8 mouse cellular contexts compared by ENCODE assay signal in genomic region chr7:45458748-45459563, GRCm38 (mm10). TPM values are rescaled to one million over a fixed set of nuclear protein-coding genes. Genes with fewer than 3 reads are reported as not detected.
DNase-seq lines count a peak whose midpoint lies in the region; ATAC-seq and TF ChIP-seq lines count a peak whose summit lies in the region.

No protein-coding gene starts in this region.

- peak overlapping the region; percentile 57 for H3K9ac ChIP-seq in intestine, postnatal 0 days (ENCODE audit: low read depth, low read length)
- peak overlapping the region; percentile 91 for H3K9ac ChIP-seq in limb, embryonic 13.5 days
- peak overlapping the region; percentile 97 for H3K9ac ChIP-seq in midbrain, embryonic 13.5 days (replicated peaks)

- H3K27ac ChIP-seq in intestine, postnatal 0 days (ENCODE audit: low read depth, low read length), result peak overlapping the region; percentile 94
- peak overlapping the region; percentile 97 for H3K27ac ChIP-seq in limb, embryonic 13.5 days
- peak overlapping the region; percentile 95 for H3K27ac ChIP-seq in midbrain, embryonic 13.5 days

- no peaks in the 10 kb centered on the region for H3K27me3 ChIP-seq in intestine, postnatal 0 days (replicated peaks; ENCODE audit: control insufficient read depth, insufficient read depth, low read length)
- H3K27me3 ChIP-seq in limb, embryonic 13.5 days, result no peaks in the 10 kb centered on the region
- no peaks in the 10 kb centered on the region for H3K27me3 ChIP-seq in midbrain, embryonic 13.5 days

- 0 out of 2 replicates have a peak, but pooled peaks cover 9% of the 10 kb centered on the region for H3K4me1 ChIP-seq in intestine, postnatal 0 days (replicated peaks; ENCODE audit: control insufficient read depth, insufficient read depth, low read length)
- H3K4me1 ChIP-seq in limb, embryonic 13.5 days, result peaks cover 41% of the 10 kb centered on the region
- peaks cover 44% of the 10 kb centered on the region for H3K4me1 ChIP-seq in midbrain, embryonic 13.5 days (replicated peaks)

- no peaks in the 10 kb centered on the region for H3K9me3 ChIP-seq in intestine, postnatal 0 days (ENCODE audit: control insufficient read depth)
- no peaks in the 10 kb centered on the region for H3K9me3 ChIP-seq in limb, embryonic 13.5 days
- no peaks in the 10 kb centered on the region for H3K9me3 ChIP-seq in midbrain, embryonic 13.5 days

- ATAC-seq in granulocyte monocyte progenitor cell, adult 5-6 weeks (replicated peaks; ENCODE audit: poor library complexity, severe bottlenecking), result peak; percentile 6; the same call in 1 of the 2 replicates
- peak; percentile 32 for ATAC-seq in intestine, postnatal 0 days
- peak; percentile 79 for ATAC-seq in limb, embryonic 13.5 days (ENCODE audit: low FRiP score, low read depth)
- ATAC-seq in midbrain, embryonic 13.5 days, result peak; percentile 79

- peak; percentile 77 to 90 for DNase-seq in adrenal gland, adult (ENCODE audit: inconsistent age in 2 of 2, low spot score in 1 of 2)
- no peak for DNase-seq in adrenal gland, adult 8-10 months
- DNase-seq in embryo, embryonic 10.5 days (ENCODE audit: low spot score), result peak; percentile 88
- peak; percentile 67 for DNase-seq in spleen, adult 12 weeks (ENCODE audit: low spot score)

- H3K36me3 ChIP-seq in intestine, postnatal 0 days (ENCODE audit: control insufficient read depth, insufficient read depth), result peaks cover 53% of the 10 kb centered on the region
- H3K36me3 ChIP-seq in limb, embryonic 13.5 days, result peaks cover 66% of the 10 kb centered on the region
- H3K36me3 ChIP-seq in midbrain, embryonic 13.5 days, result peaks cover 69% of the 10 kb centered on the region

- under 1% methylated on average over 41 of the region's 43 CpGs for WGBS in intestine, postnatal 0 days
- under 1% methylated on average over 43 of the region's 43 CpGs for WGBS in limb, embryonic 13.5 days
- under 1% methylated on average over 42 of the region's 43 CpGs for WGBS in midbrain, embryonic 13.5 days

- H3K4me2 ChIP-seq in intestine, postnatal 0 days (replicated peaks; ENCODE audit: low read depth), result peak overlapping the region; percentile 73
- H3K4me2 ChIP-seq in limb, embryonic 13.5 days (replicated peaks), result peak overlapping the region; percentile 88
- H3K4me2 ChIP-seq in midbrain, embryonic 13.5 days (replicated peaks), result peak overlapping the region; percentile 92

- no peak for TF ChIP-seq CTCF in intestine, postnatal 0 days (IDR thresholded peaks at IDR 0.05; ENCODE audit: low read depth)

- peak overlapping the region; percentile 74 for H3K4me3 ChIP-seq in intestine, postnatal 0 days (ENCODE audit: low read depth, low read length)
- H3K4me3 ChIP-seq in limb, embryonic 13.5 days, result peak overlapping the region; percentile 89
- peak overlapping the region; percentile 95 for H3K4me3 ChIP-seq in midbrain, embryonic 13.5 days (replicated peaks)

RNA-seq across cellular contexts. Expression of gene Ftl1, which starts 0.7 kb away (rescaled TPM):
- total RNA-seq in adrenal gland, adult 8-10 months (2022), result 1,000 to 10,000 TPM; 1,223 to 1,354 (median 1,306) TPM
- total RNA-seq in granulocyte monocyte progenitor cell, adult 5-6 weeks (2014; fragmentation: Nextera tagmentation), result 1,113 and 1,886 TPM in 2 replicates
- 1,040 and 1,064 TPM in 2 replicates for total RNA-seq in granulocyte monocyte progenitor cell, adult 5-6 weeks (2017)
- 13,232 and 14,059 TPM in 2 replicates for polyA plus RNA-seq in intestine, postnatal 0 days (2015; fragmentation: Nextera tagmentation; extraction: Ambion mirVana)
- 5,430 and 5,479 TPM in 2 replicates for polyA plus RNA-seq in limb, embryonic 13.5 days (2015; fragmentation: Nextera tagmentation; extraction: Ambion mirVana)
- polyA plus RNA-seq in midbrain, embryonic 13.5 days (2015; fragmentation: Nextera tagmentation; extraction: Ambion mirVana), result 6,845 and 7,096 TPM in 2 replicates

RNA-seq across cellular contexts. Expression of gene Bax, which starts 7.7 kb away (rescaled TPM):
- total RNA-seq in adrenal gland, adult 8-10 months (2022), result 100 to 1,000 TPM in 1 of 4 experiments, 10 to 100 TPM in 3; 71.7 to 105 (median 89.1) TPM
- total RNA-seq in granulocyte monocyte progenitor cell, adult 5-6 weeks (2014; fragmentation: Nextera tagmentation), result 39.3 and 51.9 TPM in 2 replicates
- 28.7 and 34.2 TPM in 2 replicates for total RNA-seq in granulocyte monocyte progenitor cell, adult 5-6 weeks (2017)
- polyA plus RNA-seq in intestine, postnatal 0 days (2015; fragmentation: Nextera tagmentation; extraction: Ambion mirVana), result 173 and 180 TPM in 2 replicates
- polyA plus RNA-seq in limb, embryonic 13.5 days (2015; fragmentation: Nextera tagmentation; extraction: Ambion mirVana), result 167 and 170 TPM in 2 replicates
- polyA plus RNA-seq in midbrain, embryonic 13.5 days (2015; fragmentation: Nextera tagmentation; extraction: Ambion mirVana), result 259 and 265 TPM in 2 replicates

RNA-seq across cellular contexts. Expression of gene Ruvbl2, which starts 21.1 kb away (rescaled TPM):
- 10 to 100 TPM; 36.8 to 43.8 (median 38.8) TPM for total RNA-seq in adrenal gland, adult 8-10 months (2022)
- 90.0 and 147 TPM in 2 replicates for total RNA-seq in granulocyte monocyte progenitor cell, adult 5-6 weeks (2014; fragmentation: Nextera tagmentation)
- 191 and 250 TPM in 2 replicates for total RNA-seq in granulocyte monocyte progenitor cell, adult 5-6 weeks (2017)
- 35.6 and 38.6 TPM in 2 replicates for polyA plus RNA-seq in intestine, postnatal 0 days (2015; fragmentation: Nextera tagmentation; extraction: Ambion mirVana)
- polyA plus RNA-seq in limb, embryonic 13.5 days (2015; fragmentation: Nextera tagmentation; extraction: Ambion mirVana), result 142 and 144 TPM in 2 replicates
- 121 and 123 TPM in 2 replicates for polyA plus RNA-seq in midbrain, embryonic 13.5 days (2015; fragmentation: Nextera tagmentation; extraction: Ambion mirVana)

RNA-seq across cellular contexts. Expression of gene Tulp2, which starts 22.7 kb away (rescaled TPM):
- total RNA-seq in adrenal gland, adult 8-10 months (2022), result 1 to 10 TPM in 2 of 4 experiments, under 1 TPM in 2; 0.20 to 2.5 (median 0.94) TPM
- not detected in 2 replicates for total RNA-seq in granulocyte monocyte progenitor cell, adult 5-6 weeks (2014; fragmentation: Nextera tagmentation)
- not detected in 2 replicates for total RNA-seq in granulocyte monocyte progenitor cell, adult 5-6 weeks (2017)
- 0.65 and 0.78 TPM in 2 replicates for polyA plus RNA-seq in intestine, postnatal 0 days (2015; fragmentation: Nextera tagmentation; extraction: Ambion mirVana)
- 1.0 and 1.2 TPM in 2 replicates for polyA plus RNA-seq in limb, embryonic 13.5 days (2015; fragmentation: Nextera tagmentation; extraction: Ambion mirVana)
- 0.22 TPM in 1 of 2 replicates, not detected in the other for polyA plus RNA-seq in midbrain, embryonic 13.5 days (2015; fragmentation: Nextera tagmentation; extraction: Ambion mirVana)

RNA-seq across cellular contexts. Expression of gene Gys1, which starts 24.3 kb away (rescaled TPM):
- 10 to 100 TPM; 28.5 to 33.9 (median 29.8) TPM for total RNA-seq in adrenal gland, adult 8-10 months (2022)
- total RNA-seq in granulocyte monocyte progenitor cell, adult 5-6 weeks (2014; fragmentation: Nextera tagmentation), result 27.1 and 32.4 TPM in 2 replicates
- 20.3 and 21.3 TPM in 2 replicates for total RNA-seq in granulocyte monocyte progenitor cell, adult 5-6 weeks (2017)
- 10.4 and 10.6 TPM in 2 replicates for polyA plus RNA-seq in intestine, postnatal 0 days (2015; fragmentation: Nextera tagmentation; extraction: Ambion mirVana)
- 41.7 and 45.9 TPM in 2 replicates for polyA plus RNA-seq in limb, embryonic 13.5 days (2015; fragmentation: Nextera tagmentation; extraction: Ambion mirVana)
- polyA plus RNA-seq in midbrain, embryonic 13.5 days (2015; fragmentation: Nextera tagmentation; extraction: Ambion mirVana), result 20.6 and 23.4 TPM in 2 replicates

Comparison
In these comparisons a context has a peak if more than half of its experiments do, and no peak if none do; other contexts are left out.
1. ATAC-seq: peak in every context shown above with its lines; median percentile 79 in limb, embryonic 13.5 days; 79 in midbrain, embryonic 13.5 days; 32 in intestine, postnatal 0 days; 6 in granulocyte monocyte progenitor cell, adult 5-6 weeks.